Mouse (Mus musculus) heart, embryonic 11.5 days (tissue): ENCODE measurements at regions not wholly inside any gene's neighbourhood (a gene's known extent, or its start where the extent isn't known, plus 50 kb on each side); places are given as distances from the start of the nearest gene placed in this dataset.

Source experiments
- ATAC-seq: fragments of 200-750 bp; cut with Nextera tagmentation; replicated peaks from 2 replicates; pipeline ENCODE4 v1.8.0; 2017; ENCODE audit warnings: moderate library complexity; ENCODE audit not compliant: insufficient number of reproducible peaks, low FRiP score, low TSS enrichment
- H3K27ac ChIP-seq: fragments of 300-500 bp; sonication (generic); 2 replicates; pipeline ENCODE4 v1.5.1; 2014; ENCODE audit warnings: mild to moderate bottlenecking, low read depth, low read length
- H3K27me3 ChIP-seq: fragments of 300-500 bp; sonication (generic); 2 replicates; pipeline ENCODE4 v1.6.1; 2014; ENCODE audit warnings: mild to moderate bottlenecking, low read length, mixed read lengths; ENCODE audit not compliant: control insufficient read depth, insufficient read depth
- H3K36me3 ChIP-seq: fragments of 300-500 bp; sonication (generic); 2 replicates; pipeline ENCODE4 v1.6.1; 2014; ENCODE audit warnings: mild to moderate bottlenecking, low read length, moderate library complexity, mixed read lengths; ENCODE audit not compliant: control insufficient read depth, insufficient read depth
- H3K4me1 ChIP-seq: fragments of 300-500 bp; sonication (generic); 2 replicates; pipeline ENCODE4 v1.6.1; 2014; ENCODE audit warnings: low read length; ENCODE audit not compliant: control insufficient read depth, insufficient read depth
- H3K4me2 ChIP-seq: fragments of 300-500 bp; sonication (generic); 2 replicates; pipeline ENCODE4 v1.6.1; 2014; ENCODE audit warnings: mild to moderate bottlenecking, moderate library complexity
- H3K4me3 ChIP-seq: fragments of 300-500 bp; sonication (generic); 2 replicates; pipeline ENCODE4 v1.5.1; 2014; ENCODE audit warnings: low read depth, low read length
- H3K9ac ChIP-seq: fragments of 300-500 bp; sonication (generic); 2 replicates; pipeline ENCODE4 v1.6.1; 2014; ENCODE audit warnings: mild to moderate bottlenecking, low read depth, low read length, moderate library complexity
- H3K9me3 ChIP-seq: fragments of 300-500 bp; sonication (generic); replicated peaks from 2 replicates; pipeline ENCODE4 v1.6.1; 2016; ENCODE audit warnings: low read length; ENCODE audit not compliant: control insufficient read depth
- WGBS: fragments of 180-500 bp; shearing (Covaris S2); extraction: QIAGEN DNeasy Blood & Tissue Kit; methylation state at CpG from one replicate; pipeline ENCODE4 v1.1.7; 2014; ENCODE audit not compliant: insufficient replicate concordance; 5-methylcytosine and 5-hydroxymethylcytosine counted together

- no peaks in the 10 kb centered on the region for H3K36me3 ChIP-seq
- H3K27ac ChIP-seq: no peak overlapping the region
- H3K4me1 ChIP-seq: peaks cover 14% of the 10 kb centered on the region
- no peak for ATAC-seq
- H3K27me3 ChIP-seq: no peaks in the 10 kb centered on the region
- no peaks in the 10 kb centered on the region for H3K9me3 ChIP-seq
- no peak overlapping the region for H3K4me2 ChIP-seq
- WGBS: 75% methylated on average over 9 of the region's 9 CpGs
- H3K9ac ChIP-seq: no peak overlapping the region
- H3K4me3 ChIP-seq: no peak overlapping the region
These were observed 108.6 kb upstream of the Zmiz1 start for GRCm38 (mm10) chr14:25350282-25350964.

DNA sequence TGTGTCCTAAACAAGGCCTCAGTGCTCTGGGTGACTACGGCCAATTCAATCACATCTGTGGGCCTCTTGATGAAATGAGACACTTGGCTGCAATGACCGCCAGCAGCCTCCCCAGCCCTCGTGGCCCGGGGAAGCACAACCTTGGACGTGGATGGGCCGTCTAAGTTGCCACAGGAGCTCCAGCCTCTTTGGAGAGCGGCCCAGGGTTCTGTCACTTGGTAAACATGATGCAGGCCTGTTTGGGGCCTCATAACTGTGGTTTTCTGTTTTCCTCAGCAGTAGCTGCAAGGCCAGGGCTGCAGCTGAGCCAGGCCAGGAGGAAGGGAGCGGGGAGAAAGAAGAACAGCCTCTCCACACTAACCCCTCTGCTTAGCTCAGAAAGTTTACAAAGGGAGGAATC is 105.2 kb upstream of the Zmiz1 start:
- Histone ChIP-seq H3K4me3 (no peak overlapping the region), H3K36me3 (no peaks in the 10 kb centered on the region), H3K27ac (no peak overlapping the region), H3K27me3 (no peaks in the 10 kb centered on the region), H3K9me3 (no peaks in the 10 kb centered on the region), H3K4me1 (no peaks in the 10 kb centered on the region; the same call in 1 of the 2 replicates), H3K9ac (no peak overlapping the region), H3K4me2 (no peak overlapping the region)
- 69% methylated on average over 8 of the region's 8 CpGs for WGBS
- ATAC-seq: no peak

DNA sequence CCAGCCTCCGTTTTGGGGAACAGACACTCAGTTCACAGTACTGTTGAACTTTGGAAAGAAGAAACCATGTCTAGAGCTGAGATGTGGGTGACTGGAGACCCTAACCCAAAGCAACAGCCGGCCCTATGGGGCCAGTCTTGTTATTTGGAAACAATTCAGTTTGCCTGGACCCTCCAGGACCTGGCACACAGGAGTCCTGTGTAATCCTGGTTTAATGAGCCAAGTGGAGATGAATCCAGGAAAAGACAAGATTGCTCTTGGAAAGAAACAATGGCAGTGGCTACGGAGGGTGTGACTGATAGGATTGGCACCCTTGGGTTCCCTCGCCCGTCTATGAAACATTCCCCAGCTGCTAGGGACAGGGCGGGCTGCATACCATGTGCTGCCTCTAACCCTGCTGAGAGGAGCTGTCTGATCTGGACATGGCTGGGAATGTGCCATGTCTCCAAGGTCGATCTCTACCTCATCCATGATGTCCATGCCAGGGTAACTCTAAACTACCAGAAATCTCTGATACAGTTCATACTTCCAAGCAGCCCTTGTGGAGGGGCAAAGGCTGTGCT is 104.6 kb upstream of the Zmiz1 start:
- H3K27me3 ChIP-seq: no peaks in the 10 kb centered on the region
- no peak for ATAC-seq
- H3K4me1 ChIP-seq: no peaks in the 10 kb centered on the region; the same call in 1 of the 2 replicates
- no peak overlapping the region for H3K4me2 ChIP-seq
- H3K36me3 ChIP-seq: no peaks in the 10 kb centered on the region
- 66% methylated on average over 7 of the region's 7 CpGs for WGBS
- no peak overlapping the region for H3K4me3 ChIP-seq
- H3K9me3 ChIP-seq: no peaks in the 10 kb centered on the region
- H3K27ac ChIP-seq: no peak overlapping the region
- no peak overlapping the region for H3K9ac ChIP-seq

- H3K4me1 ChIP-seq: peaks cover 4% of the 10 kb centered on the region; the same call in 1 of the 2 replicates
- no peaks in the 10 kb centered on the region for H3K36me3 ChIP-seq
- H3K4me3 ChIP-seq: no peak overlapping the region
- H3K4me2 ChIP-seq: no peak overlapping the region
- H3K27ac ChIP-seq: no peak overlapping the region
- H3K9me3 ChIP-seq: no peaks in the 10 kb centered on the region
- ATAC-seq: no peak
- H3K9ac ChIP-seq: no peak overlapping the region
- no peaks in the 10 kb centered on the region for H3K27me3 ChIP-seq
- WGBS: 60% methylated on average over 9 of the region's 9 CpGs
These were observed 101.2 kb upstream of the Zmiz1 start for GRCm38 (mm10) chr14:25357805-25358204.

DNA sequence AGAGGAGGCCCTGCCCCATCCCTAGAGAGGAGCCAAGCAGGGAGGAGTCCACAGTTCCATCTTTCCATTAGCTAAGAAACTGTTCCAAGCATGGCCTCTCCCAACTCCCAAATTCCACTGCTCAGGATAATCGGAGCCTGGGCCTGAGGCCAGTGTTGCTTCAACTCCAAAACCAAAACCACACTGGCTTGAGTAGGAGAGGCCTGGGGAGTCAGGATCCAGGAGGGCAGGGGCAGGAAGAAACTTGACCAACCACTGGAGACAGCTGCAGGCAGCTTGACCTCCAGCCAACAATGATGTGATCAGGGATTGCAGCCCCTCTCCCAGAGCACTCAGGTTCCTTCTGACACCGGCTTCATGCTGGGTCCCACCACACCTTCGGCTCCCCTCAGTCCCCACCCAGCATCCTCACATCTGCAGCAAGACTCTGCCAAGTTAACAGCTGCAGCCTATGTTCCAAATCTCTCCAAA is 99.1 kb upstream of the Zmiz1 start:
- no peaks in the 10 kb centered on the region for H3K9me3 ChIP-seq
- H3K9ac ChIP-seq: no peak overlapping the region
- H3K4me1 ChIP-seq: 0 out of 2 replicates have a peak, but pooled peaks cover 4% of the 10 kb centered on the region
- no peaks in the 10 kb centered on the region for H3K27me3 ChIP-seq
- WGBS: 78% methylated on average over 3 of the region's 3 CpGs
- no peak for ATAC-seq
- H3K4me2 ChIP-seq: no peak overlapping the region
- no peak overlapping the region for H3K27ac ChIP-seq
- no peaks in the 10 kb centered on the region for H3K36me3 ChIP-seq
- H3K4me3 ChIP-seq: no peak overlapping the region

GRCm38 (mm10) chr14:25360726-25361125 is 98.3 kb upstream of the Zmiz1 start:
- H3K4me1 ChIP-seq: peaks cover 10% of the 10 kb centered on the region
- H3K27ac ChIP-seq: no peak overlapping the region
- no peak overlapping the region for H3K4me3 ChIP-seq
- H3K36me3 ChIP-seq: no peaks in the 10 kb centered on the region
- no peak for ATAC-seq
- 53% methylated on average over 9 of the region's 9 CpGs for WGBS
- H3K27me3 ChIP-seq: no peaks in the 10 kb centered on the region
- H3K9me3 ChIP-seq: no peaks in the 10 kb centered on the region
- H3K4me2 ChIP-seq: no peak overlapping the region
- no peak overlapping the region for H3K9ac ChIP-seq

DNA sequence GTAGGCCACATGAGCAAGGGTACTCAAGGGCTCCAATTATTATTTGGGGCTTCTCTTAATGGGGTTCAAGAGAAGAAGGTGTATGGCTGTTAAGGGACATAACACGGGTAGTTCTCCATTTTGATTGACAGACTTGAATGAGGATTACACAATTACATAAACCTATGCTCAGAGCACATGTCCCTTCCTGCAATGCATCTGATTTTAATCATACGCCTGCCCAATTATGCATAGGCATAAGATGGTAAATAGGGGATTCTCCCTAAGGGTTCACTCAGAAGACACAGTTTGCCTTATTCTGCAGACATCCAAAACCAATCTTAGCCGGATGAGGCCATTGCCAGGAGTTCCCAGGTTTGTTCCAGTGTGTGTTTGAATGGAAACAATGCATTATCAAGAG is 97.9 kb upstream of the Zmiz1 start:
- Histone ChIP-seq H3K4me3 (no peak overlapping the region), H3K27ac (no peak overlapping the region), H3K4me2 (no peak overlapping the region), H3K9me3 (no peaks in the 10 kb centered on the region), H3K36me3 (no peaks in the 10 kb centered on the region), H3K27me3 (no peaks in the 10 kb centered on the region), H3K9ac (no peak overlapping the region), H3K4me1 (peaks cover 14% of the 10 kb centered on the region)
- WGBS: 75% methylated on average over 3 of the region's 3 CpGs
- ATAC-seq: no peak

- H3K9ac ChIP-seq: no peak overlapping the region
- 16% methylated on average over 1 of the region's 1 CpGs for WGBS
- H3K27me3 ChIP-seq: no peaks in the 10 kb centered on the region
- H3K27ac ChIP-seq: no peak overlapping the region
- no peaks in the 10 kb centered on the region for H3K9me3 ChIP-seq
- no peaks in the 10 kb centered on the region for H3K36me3 ChIP-seq
- no peak overlapping the region for H3K4me2 ChIP-seq
- no peak for ATAC-seq
- H3K4me1 ChIP-seq: peaks cover 16% of the 10 kb centered on the region
- H3K4me3 ChIP-seq: no peak overlapping the region
These were observed 96.2 kb upstream of the Zmiz1 start for GRCm38 (mm10) chr14:25362771-25363170.
